8 mouse cellular contexts compared by ENCODE assay signal in genomic region chr2:10098598-10099215, GRCm38 (mm10). TPM values are rescaled to one million over a fixed set of nuclear protein-coding genes. Genes with fewer than 3 reads are reported as not detected.
DNase-seq lines count a peak whose midpoint lies in the region; ATAC-seq and TF ChIP-seq lines count a peak whose summit lies in the region.

No protein-coding gene starts in this region.

- intact Hi-C loops in gastrocnemius, adult 2 months (cut with DNase I) = no loop called here

- no peak overlapping the region for H3K4me3 ChIP-seq in gastrocnemius, adult 2 months

- peak; percentile 78 for TF ChIP-seq CTCF in gastrocnemius, adult 2 months (IDR thresholded peaks at IDR 0.05)

- peak; percentile 38 for DNase-seq in gastrocnemius, adult 2 months
- no peak for DNase-seq in gastrocnemius, adult 8-10 months (ENCODE audit: low spot score in 2 of 2)
- peak; percentile 14 for DNase-seq in 3134 (ENCODE audit: extremely low read depth, insufficient read length, low spot score)
- DNase-seq in T-cell, adult 2 months (ENCODE audit: low spot score) = peak; percentile 25
- DNase-seq in embryo, embryonic 11.5 days (ENCODE audit: low read depth, low spot score) = peak; percentile 24
- peak; percentile 71 for DNase-seq in kidney, adult 9 months
- peak; percentile 55 for DNase-seq in thymus, postnatal 14 days

- H3K27ac ChIP-seq in gastrocnemius, adult 2 months = no peak overlapping the region

- ATAC-seq in megakaryocyte, adult 5-6 weeks (ENCODE audit: poor library complexity, severe bottlenecking) = peak; percentile 59

RNA-seq across cellular contexts. Expression of gene Kin, which starts 18.3 kb away (rescaled TPM):
- 1 to 10 TPM; 6.0 to 6.3 TPM for total RNA-seq in gastrocnemius, adult 2 months (2021)
- 1 to 10 TPM; 4.8 to 5.2 (median 4.9) TPM for total RNA-seq in gastrocnemius, adult 8-10 months (2022)
- total RNA-seq in megakaryocyte, adult 5-6 weeks (2015) = 26.3 and 27.6 TPM in 2 replicates
- total RNA-seq in megakaryocyte, adult 5-6 weeks (2017) = 24.2 and 35.6 TPM in 2 replicates

RNA-seq across cellular contexts. Expression of gene Atp5c1, which starts 18.4 kb away (rescaled TPM):
- 100 to 1,000 TPM; 773 to 991 TPM for total RNA-seq in gastrocnemius, adult 2 months (2021)
- 100 to 1,000 TPM; 674 to 779 (median 730) TPM for total RNA-seq in gastrocnemius, adult 8-10 months (2022)
- total RNA-seq in megakaryocyte, adult 5-6 weeks (2015) = 493 and 571 TPM in 2 replicates
- 410 and 491 TPM in 2 replicates for total RNA-seq in megakaryocyte, adult 5-6 weeks (2017)

RNA-seq across cellular contexts. Expression of gene Itih2, which starts 32.5 kb away (rescaled TPM):
- under 1 TPM; 0.33 TPM for total RNA-seq in gastrocnemius, adult 2 months (2021)
- total RNA-seq in gastrocnemius, adult 8-10 months (2022) = under 1 TPM in 2 of 4 experiments, not detected in 2; 0.27 to 0.56 TPM
- total RNA-seq in megakaryocyte, adult 5-6 weeks (2015) = not detected in 2 replicates
- not detected in 2 replicates for total RNA-seq in megakaryocyte, adult 5-6 weeks (2017)

RNA-seq across cellular contexts. Expression of gene Taf3, which starts 50.3 kb away (rescaled TPM):
- total RNA-seq in gastrocnemius, adult 2 months (2021) = 10 to 100 TPM; 10.0 to 12.2 TPM
- total RNA-seq in gastrocnemius, adult 8-10 months (2022) = 10 to 100 TPM in 2 of 4 experiments, 1 to 10 TPM in 2; 8.3 to 12.1 (median 10.0) TPM
- total RNA-seq in megakaryocyte, adult 5-6 weeks (2015) = 12.5 and 13.3 TPM in 2 replicates
- total RNA-seq in megakaryocyte, adult 5-6 weeks (2017) = 8.7 and 12.6 TPM in 2 replicates

RNA-seq across cellular contexts. Expression of gene Itih5, which starts 54.7 kb away (rescaled TPM):
- 10 to 100 TPM in 1 of 2 experiments, 1 to 10 TPM in 1; 7.3 to 14.9 TPM for total RNA-seq in gastrocnemius, adult 2 months (2021)
- total RNA-seq in gastrocnemius, adult 8-10 months (2022) = 10 to 100 TPM in 1 of 4 experiments, 1 to 10 TPM in 3; 6.1 to 11.7 (median 7.3) TPM
- total RNA-seq in megakaryocyte, adult 5-6 weeks (2015) = 1.5 and 2.1 TPM in 2 replicates
- total RNA-seq in megakaryocyte, adult 5-6 weeks (2017) = 2.2 and 3.5 TPM in 2 replicates

Comparison
In these comparisons a context has a peak if more than half of its experiments do, and no peak if none do; other contexts are left out.
1. DNase-seq: peak in gastrocnemius, adult 2 months (single experiment), 3134 (single experiment), T-cell, adult 2 months (single experiment), embryo, embryonic 11.5 days (single experiment), kidney, adult 9 months (single experiment) and thymus, postnatal 14 days (single experiment); none in gastrocnemius, adult 8-10 months (0 of 2).